Mouse (Mus musculus): ENCODE data around the gene Akap2. TPM values are rescaled to one million over a fixed set of nuclear protein-coding genes. Genes with fewer than 3 reads are reported as not detected.

Gene Akap2
- polyA plus RNA-seq, 1 experiment from 2014 or later = 2.2 TPM

- no peak overlapping the region for H3K4me2 ChIP-seq
- no peaks in the 10 kb centered on the region for H3K36me3 ChIP-seq (replicated peaks)
- no peak overlapping the region for H3K4me3 ChIP-seq (replicated peaks)
- ATAC-seq (ENCODE audit: insufficient read depth) = no peak
- 55% methylated on average over 9 of the region's 9 CpGs for WGBS (ENCODE audit: insufficient replicate concordance)
- H3K27ac ChIP-seq (replicated peaks) = no peak overlapping the region
- H3K9ac ChIP-seq = no peak overlapping the region
- no peaks in the 10 kb centered on the region for H3K9me3 ChIP-seq (replicated peaks)
- no peaks in the 10 kb centered on the region for H3K4me1 ChIP-seq (replicated peaks)
- H3K27me3 ChIP-seq = no peaks in the 10 kb centered on the region
Measured at GRCm38 (mm10) chr4:57837089-57837488, 119.6 kb downstream of the Akap2 start.

- no peaks in the 10 kb centered on the region for H3K4me1 ChIP-seq (replicated peaks)
- ATAC-seq (ENCODE audit: insufficient read depth) = no peak
- no peak overlapping the region for H3K9ac ChIP-seq
- no peaks in the 10 kb centered on the region for H3K27me3 ChIP-seq
- H3K36me3 ChIP-seq (replicated peaks) = no peaks in the 10 kb centered on the region
- H3K4me3 ChIP-seq (replicated peaks) = no peak overlapping the region
- H3K4me2 ChIP-seq = no peak overlapping the region
- WGBS (ENCODE audit: insufficient replicate concordance) = 30% methylated on average over 4 of the region's 4 CpGs
- H3K9me3 ChIP-seq (replicated peaks) = no peaks in the 10 kb centered on the region
- no peak overlapping the region for H3K27ac ChIP-seq (replicated peaks)
Measured at GRCm38 (mm10) chr4:57839343-57839742, 121.9 kb downstream of the Akap2 start.

GRCm38 (mm10) chr4:57841911-57842310, 124.5 kb downstream of the Akap2 start:
- no peak overlapping the region for H3K27ac ChIP-seq (replicated peaks)
- H3K27me3 ChIP-seq = no peaks in the 10 kb centered on the region
- H3K36me3 ChIP-seq (replicated peaks) = no peaks in the 10 kb centered on the region
- WGBS (ENCODE audit: insufficient replicate concordance) = 15% methylated on average over 1 of the region's 1 CpGs
- no peak overlapping the region for H3K9ac ChIP-seq
- H3K4me2 ChIP-seq = no peak overlapping the region
- no peaks in the 10 kb centered on the region for H3K9me3 ChIP-seq (replicated peaks)
- ATAC-seq (ENCODE audit: insufficient read depth) = no peak
- H3K4me1 ChIP-seq (replicated peaks) = 0 out of 2 replicates have a peak, but pooled peaks cover 5% of the 10 kb centered on the region
- no peak overlapping the region for H3K4me3 ChIP-seq (replicated peaks)

- no peak for ATAC-seq (ENCODE audit: insufficient read depth)
- H3K9ac ChIP-seq = no peak overlapping the region
- WGBS (ENCODE audit: insufficient replicate concordance) = 60% methylated on average over 11 of the region's 11 CpGs
- no peak overlapping the region for H3K27ac ChIP-seq (replicated peaks)
- H3K4me2 ChIP-seq = no peak overlapping the region
- H3K36me3 ChIP-seq (replicated peaks) = no peaks in the 10 kb centered on the region
- 0 out of 2 replicates have a peak, but pooled peaks cover 10% of the 10 kb centered on the region for H3K4me1 ChIP-seq (replicated peaks)
- H3K9me3 ChIP-seq (replicated peaks) = no peaks in the 10 kb centered on the region
- H3K27me3 ChIP-seq = no peaks in the 10 kb centered on the region
- H3K4me3 ChIP-seq (replicated peaks) = no peak overlapping the region
Measured at GRCm38 (mm10) chr4:57842472-57843305, 125.2 kb downstream of the Akap2 start.

- Histone ChIP-seq H3K9ac (no peak overlapping the region), H3K27me3 (no peaks in the 10 kb centered on the region), H3K4me1 (replicated peaks) (0 out of 2 replicates have a peak, but pooled peaks cover 10% of the 10 kb centered on the region), H3K36me3 (replicated peaks) (no peaks in the 10 kb centered on the region), H3K4me3 (replicated peaks) (0 out of 2 replicates have a peak overlapping the region, but pooled peaks have one; percentile 7), H3K27ac (replicated peaks) (peak overlapping the region; percentile 26; the same call in 1 of the 2 replicates), H3K9me3 (replicated peaks) (no peaks in the 10 kb centered on the region), H3K4me2 (peak overlapping the region; percentile 1; the same call in 1 of the 2 replicates)
- 31% methylated on average over 10 of the region's 10 CpGs for WGBS (ENCODE audit: insufficient replicate concordance)
- ATAC-seq (ENCODE audit: insufficient read depth) = 0 out of 2 replicates have a peak, but pooled peaks have one; percentile 37
Measured at GRCm38 (mm10) chr4:57845031-57845431, 127.6 kb downstream of the Akap2 start.

GRCm38 (mm10) chr4:57845541-57846210, 128.2 kb downstream of the Akap2 start:
- H3K27me3 ChIP-seq = no peaks in the 10 kb centered on the region
- peak overlapping the region; percentile 7 for H3K4me3 ChIP-seq (replicated peaks)
- H3K27ac ChIP-seq (replicated peaks) = peak overlapping the region; percentile 26; the same call in 1 of the 2 replicates
- no peaks in the 10 kb centered on the region for H3K36me3 ChIP-seq (replicated peaks)
- 41% methylated on average over 12 of the region's 12 CpGs for WGBS (ENCODE audit: insufficient replicate concordance)
- H3K9ac ChIP-seq = no peak overlapping the region
- 0 out of 2 replicates have a peak, but pooled peaks cover 10% of the 10 kb centered on the region for H3K4me1 ChIP-seq (replicated peaks)
- peak overlapping the region; percentile 1 for H3K4me2 ChIP-seq
- no peak for ATAC-seq (ENCODE audit: insufficient read depth)
- no peaks in the 10 kb centered on the region for H3K9me3 ChIP-seq (replicated peaks)

GRCm38 (mm10) chr4:57846381-57846990, 129.0 kb downstream of the Akap2 start:
- H3K9me3 ChIP-seq (replicated peaks) = no peaks in the 10 kb centered on the region
- WGBS (ENCODE audit: insufficient replicate concordance) = 30% methylated on average over 10 of the region's 12 CpGs
- H3K4me3 ChIP-seq (replicated peaks) = no peak overlapping the region
- H3K27me3 ChIP-seq = no peaks in the 10 kb centered on the region
- no peaks in the 10 kb centered on the region for H3K36me3 ChIP-seq (replicated peaks)
- H3K27ac ChIP-seq (replicated peaks) = no peak overlapping the region
- peak overlapping the region; percentile 5; the same call in 1 of the 2 replicates for H3K4me2 ChIP-seq
- H3K9ac ChIP-seq = no peak overlapping the region
- 0 out of 2 replicates have a peak, but pooled peaks cover 10% of the 10 kb centered on the region for H3K4me1 ChIP-seq (replicated peaks)
- ATAC-seq (ENCODE audit: insufficient read depth) = no peak

- no peak overlapping the region for H3K27ac ChIP-seq (replicated peaks)
- H3K9ac ChIP-seq = no peak overlapping the region
- H3K27me3 ChIP-seq = no peaks in the 10 kb centered on the region
- 0 out of 2 replicates have a peak, but pooled peaks cover 10% of the 10 kb centered on the region for H3K4me1 ChIP-seq (replicated peaks)
- H3K4me3 ChIP-seq (replicated peaks) = no peak overlapping the region
- H3K9me3 ChIP-seq (replicated peaks) = no peaks in the 10 kb centered on the region
- 0 out of 2 replicates have a peak, but pooled peaks have one; percentile 25 for ATAC-seq (ENCODE audit: insufficient read depth)
- 0 out of 2 replicates have a peak overlapping the region, but pooled peaks have one; percentile 5 for H3K4me2 ChIP-seq
- no peaks in the 10 kb centered on the region for H3K36me3 ChIP-seq (replicated peaks)
- WGBS (ENCODE audit: insufficient replicate concordance) = 47% methylated on average over 8 of the region's 8 CpGs
Measured at GRCm38 (mm10) chr4:57846991-57847422, 129.6 kb downstream of the Akap2 start.

- H3K4me2 ChIP-seq = no peak overlapping the region
- no peak overlapping the region for H3K9ac ChIP-seq
- WGBS (ENCODE audit: insufficient replicate concordance) = 73% methylated on average over 3 of the region's 3 CpGs
- H3K27me3 ChIP-seq = no peaks in the 10 kb centered on the region
- H3K4me1 ChIP-seq (replicated peaks) = 0 out of 2 replicates have a peak, but pooled peaks cover 10% of the 10 kb centered on the region
- H3K4me3 ChIP-seq (replicated peaks) = no peak overlapping the region
- ATAC-seq (ENCODE audit: insufficient read depth) = no peak
- no peak overlapping the region for H3K27ac ChIP-seq (replicated peaks)
- H3K36me3 ChIP-seq (replicated peaks) = no peaks in the 10 kb centered on the region
- no peaks in the 10 kb centered on the region for H3K9me3 ChIP-seq (replicated peaks)
Measured at GRCm38 (mm10) chr4:57847676-57848075, 130.2 kb downstream of the Akap2 start.

GRCm38 (mm10) chr4:57849465-57849864, 132.0 kb downstream of the Akap2 start:
- no peak overlapping the region for H3K27ac ChIP-seq (replicated peaks)
- no peaks in the 10 kb centered on the region for H3K9me3 ChIP-seq (replicated peaks)
- H3K4me2 ChIP-seq = no peak overlapping the region
- H3K9ac ChIP-seq = no peak overlapping the region
- ATAC-seq (ENCODE audit: insufficient read depth) = no peak
- H3K36me3 ChIP-seq (replicated peaks) = no peaks in the 10 kb centered on the region
- no peaks in the 10 kb centered on the region for H3K27me3 ChIP-seq
- 32% methylated on average over 6 of the region's 6 CpGs for WGBS (ENCODE audit: insufficient replicate concordance)
- no peak overlapping the region for H3K4me3 ChIP-seq (replicated peaks)
- H3K4me1 ChIP-seq (replicated peaks) = 0 out of 2 replicates have a peak, but pooled peaks cover 10% of the 10 kb centered on the region
